Mouse (Mus musculus) layer of hippocampus, postnatal 36 days (tissue): ENCODE measurements around the gene Rab40b. TPM values are rescaled to one million over a fixed set of nuclear protein-coding genes. Genes with fewer than 3 reads are reported as not detected.
A peak's percentile ranks its signal among the peaks of the same experiment; 100 is the strongest.
"Not testable (repeated sequence)": the region's sequence is repeated elsewhere in the genome, so short reads cannot be mapped to it uniquely, and the experiment has no call there.

Source experiments
- DNase-seq, 2 experiments: peaks; one replicate each; pipeline ENCODE4 v3.0.0; 2022
- microRNA-seq, 2 experiments: library from miRNA; unstranded; fragments of <30 nt; microRNA quantifications; one replicate each; pipeline ENCODE4 v1.2.0; 2021
- total RNA-seq, 2 experiments: library from RNA; stranded (reverse); gene quantifications; 2 replicates each; pipeline ENCODE4 v1.2.3; 2021

Gene Rab40b
- total RNA-seq, 2 experiments from 2014 or later, result 66.3 to 67.0 TPM

GRCm38 (mm10) chr11:121368731-121369130 is 19.3 kb downstream of the Rab40b start:
- no peak for DNase-seq

- DNase-seq, result no peak
Measured at GRCm38 (mm10) chr11:121367170-121367707, 20.8 kb downstream of the Rab40b start.

GRCm38 (mm10) chr11:121362212-121362611 is 25.8 kb downstream of the Rab40b start:
- no peak for DNase-seq

GRCm38 (mm10) chr11:121354091-121354707 is 33.9 kb downstream of the Rab40b start, which contains the start of gene Wdr45b:
Gene Wdr45b (minus strand): TSS chr11:121354445.
- peak; percentile 98 to 99 for DNase-seq

- peak in 1 of 2 experiments; percentile 18 for DNase-seq
Measured at GRCm38 (mm10) chr11:121353326-121354090, 34.5 kb downstream of the Rab40b start.

GRCm38 (mm10) chr11:121348727-121349126 is 39.3 kb downstream of the Rab40b start:
- DNase-seq, result not testable (repeated sequence)

GRCm38 (mm10) chr11:121348166-121348565 is 39.9 kb downstream of the Rab40b start:
- DNase-seq, result no peak

- no peak for DNase-seq
Measured at GRCm38 (mm10) chr11:121347036-121347435, 41.0 kb downstream of the Rab40b start.

- not testable (repeated sequence) for DNase-seq
Measured at GRCm38 (mm10) chr11:121342423-121342822, 45.6 kb downstream of the Rab40b start.

GRCm38 (mm10) chr11:121340287-121340686 is 47.8 kb downstream of the Rab40b start:
- DNase-seq, result no peak

- DNase-seq, result no peak
Measured at GRCm38 (mm10) chr11:121339647-121340046, 48.4 kb downstream of the Rab40b start.

GRCm38 (mm10) chr11:121331641-121332040 is 56.4 kb downstream of the Rab40b start:
- no peak for DNase-seq

- DNase-seq, result no peak
Measured at GRCm38 (mm10) chr11:121328619-121329018, 59.4 kb downstream of the Rab40b start.

- no peak for DNase-seq
Measured at GRCm38 (mm10) chr11:121328206-121328605, 59.8 kb downstream of the Rab40b start.

GRCm38 (mm10) chr11:121326681-121327080 is 61.4 kb downstream of the Rab40b start:
- no peak for DNase-seq

GRCm38 (mm10) chr11:121326034-121326433 is 62.0 kb downstream of the Rab40b start:
- DNase-seq, result no peak

- not testable (repeated sequence) for DNase-seq
Measured at GRCm38 (mm10) chr11:121307712-121308111, 80.3 kb downstream of the Rab40b start.

GRCm38 (mm10) chr11:121306608-121307007 is 81.4 kb downstream of the Rab40b start:
- no peak for DNase-seq

Small RNA genes lying within 50 kb of the gene (microRNA-seq; reads per million reads assigned to microRNA genes)
- gene Mir7236, result 0.90 to 1.5 reads per million in 2 experiments

Other genes with a start within 250 kb of the Rab40b start
- not detected for gene Tex19.1, start 242.1 kb downstream of the Rab40b start, total RNA-seq
- gene Uts2r, start 228.0 kb downstream of the Rab40b start, total RNA-seq, result under 1 TPM in 1 of 2 experiments, not detected in 1; 0.23 TPM
- gene Hexdc, start 183.8 kb downstream of the Rab40b start, total RNA-seq, result 10 to 100 TPM; 16.7 to 20.2 TPM
- gene Ogfod3, start 183.5 kb downstream of the Rab40b start, total RNA-seq, result 1 to 10 TPM; 6.0 to 7.0 TPM
- 10 to 100 TPM; 22.1 to 22.5 TPM for gene Cybc1, start 158.9 kb downstream of the Rab40b start, total RNA-seq
- gene Narf, start 151.0 kb downstream of the Rab40b start, total RNA-seq, result 10 to 100 TPM; 48.9 to 56.7 TPM
- 10 to 100 TPM; 75.7 to 84.8 TPM for gene Foxk2, start 128.3 kb downstream of the Rab40b start, total RNA-seq
- 10 to 100 TPM; 70.2 to 78.1 TPM for gene Wdr45b, start 33.8 kb downstream of the Rab40b start, total RNA-seq
- gene Fn3krp, start 33.1 kb upstream of the Rab40b start, total RNA-seq, result 10 to 100 TPM; 49.1 to 50.4 TPM
- gene Fn3k, start 46.7 kb upstream of the Rab40b start, total RNA-seq, result 10 to 100 TPM; 42.4 to 43.0 TPM
- 10 to 100 TPM; 40.3 to 41.3 TPM for gene Tbcd, start 63.7 kb upstream of the Rab40b start, total RNA-seq
- gene Zfp750, start 131.1 kb upstream of the Rab40b start, total RNA-seq, result under 1 TPM; 0.27 to 0.30 TPM